Mouse (Mus musculus): ENCODE measurements around the gene Gm20914.
"Not testable (repeated sequence)": the region's sequence is repeated elsewhere in the genome, so short reads cannot be mapped to it uniquely, and the experiment has no call there.

Gene Gm20914

DNA sequence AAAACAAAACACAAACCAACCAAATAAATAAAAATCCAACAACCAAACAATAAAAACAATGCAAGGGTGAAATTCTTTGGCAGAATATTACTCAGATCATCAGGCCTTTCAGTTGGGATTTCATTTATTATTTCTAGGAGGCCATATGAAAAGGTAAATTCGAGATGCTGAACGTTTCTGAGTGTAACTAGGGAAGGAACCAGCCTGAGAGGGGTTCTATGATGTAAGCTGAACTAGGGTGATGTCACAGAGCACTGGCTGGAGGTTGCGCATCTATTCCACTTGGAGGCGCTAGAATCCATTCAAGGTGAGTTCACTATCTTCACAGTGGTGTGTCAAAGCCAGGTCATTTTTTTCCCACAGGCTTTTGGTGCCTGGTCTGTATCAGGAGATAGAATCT, at the start of gene Gm20914:
TSS of gene Gm20914 (plus strand) at position 301 of the 400 bp plus-strand sequence.
- DNase-seq (ENCODE audit: low spot score): not testable (repeated sequence)

Data from spleen, adult 12 weeks (tissue).